Comparison of ENCODE assay signal across 43 mouse cellular contexts in the genomic region with DNA sequence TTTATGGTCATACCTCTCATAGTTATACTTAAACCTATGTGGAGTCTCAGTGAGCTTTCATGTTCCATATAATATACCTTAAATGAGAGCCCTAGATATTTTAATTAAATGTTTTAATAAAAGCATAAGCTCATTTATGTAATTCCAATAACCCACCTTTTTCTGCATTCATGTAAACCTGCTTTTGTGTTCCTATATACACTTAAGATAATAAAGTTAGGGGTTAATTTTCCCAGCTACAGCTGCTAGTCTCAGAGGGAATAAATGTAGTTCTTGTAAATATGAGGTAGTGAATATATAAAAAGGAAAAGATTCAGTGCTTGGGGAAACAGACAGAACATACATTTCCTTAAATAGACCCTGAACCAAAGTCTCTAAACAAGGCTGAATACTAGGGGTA. TPM values are rescaled to one million over a fixed set of nuclear protein-coding genes. Genes with fewer than 3 reads are reported as not detected.
"Had no signal": no experiment of that assay in that cellular context is flagged by ENCODE, and none has a peak within 500 bp of the region (broad histone marks: within the 10 kb centered on the region; RNA-seq: fewer than 3 reads in every experiment).

A gene (plus strand): TSS at position 301 of the 400 bp plus-strand sequence.

- H3K4me2 ChIP-seq: heart, embryonic 11.5 days; heart, embryonic 12.5 days; heart, embryonic 13.5 days; heart, embryonic 15.5 days; hindbrain, embryonic 12.5 days; hindbrain, embryonic 13.5 days; hindbrain, embryonic 14.5 days; hindbrain, embryonic 15.5 days; intestine, embryonic 15.5 days; kidney, embryonic 15.5 days had no signal

- H3K9me3 ChIP-seq: heart, embryonic 10.5 days; heart, embryonic 12.5 days; heart, embryonic 13.5 days; heart, embryonic 15.5 days; hindbrain, embryonic 10.5 days; hindbrain, embryonic 12.5 days; hindbrain, embryonic 13.5 days; hindbrain, embryonic 15.5 days; intestine, embryonic 15.5 days; kidney, embryonic 15.5 days had no signal

- H3K4me3 ChIP-seq: heart, embryonic 10.5 days; heart, embryonic 12.5 days; heart, embryonic 13.5 days; heart, embryonic 15.5 days; hindbrain, embryonic 10.5 days; hindbrain, embryonic 12.5 days; hindbrain, embryonic 13.5 days; hindbrain, embryonic 15.5 days; intestine, embryonic 15.5 days; kidney, embryonic 15.5 days; layer of hippocampus, adult 2 months had no signal

- H3K27ac ChIP-seq: heart, embryonic 10.5 days; heart, embryonic 13.5 days; heart, embryonic 15.5 days; hindbrain, embryonic 10.5 days; hindbrain, embryonic 12.5 days; hindbrain, embryonic 13.5 days; hindbrain, embryonic 14.5 days; hindbrain, embryonic 15.5 days; hindbrain, postnatal 0 days; intestine, embryonic 15.5 days; kidney, embryonic 15.5 days; kidney, postnatal 0 days; layer of hippocampus, adult 2 months had no signal

- H3K4me1 ChIP-seq: heart, embryonic 10.5 days; heart, embryonic 12.5 days; heart, embryonic 13.5 days; heart, embryonic 15.5 days; hindbrain, embryonic 10.5 days; hindbrain, embryonic 12.5 days; hindbrain, embryonic 13.5 days; hindbrain, embryonic 15.5 days; intestine, embryonic 15.5 days; kidney, embryonic 15.5 days had no signal

- H3K27me3 ChIP-seq: heart, embryonic 12.5 days; heart, embryonic 13.5 days; heart, embryonic 15.5 days; hindbrain, embryonic 12.5 days; hindbrain, embryonic 13.5 days; hindbrain, embryonic 15.5 days; intestine, embryonic 15.5 days; kidney, embryonic 15.5 days had no signal

- ATAC-seq: hindbrain, embryonic 16.5 days; hindbrain, postnatal 0 days; inflammation-experienced regulatory T-cells, adult 6 months; intestine, embryonic 15.5 days; intestine, embryonic 16.5 days; intestine, postnatal 0 days had no signal

- DNase-seq: heart, postnatal 10 days; heart, postnatal 14 days; heart, postnatal 36 days; heart, postnatal 4 days; kidney, adult 11 months; kidney, adult 18-20 months; kidney, adult 2 months; kidney, adult 8-10 months; kidney, adult 9 months; kidney, postnatal 10 days; kidney, postnatal 14 days; kidney, postnatal 25 days; kidney, postnatal 36 days; kidney, postnatal 4 days; layer of hippocampus, adult 9-11 months; layer of hippocampus, postnatal 36 days had no signal

- H3K36me3 ChIP-seq: heart, embryonic 10.5 days; heart, embryonic 12.5 days; heart, embryonic 13.5 days; heart, embryonic 15.5 days; hindbrain, embryonic 10.5 days; hindbrain, embryonic 12.5 days; hindbrain, embryonic 13.5 days; hindbrain, embryonic 15.5 days; intestine, embryonic 15.5 days; kidney, embryonic 15.5 days had no signal

- H3K9ac ChIP-seq: heart, embryonic 12.5 days; heart, embryonic 13.5 days; heart, embryonic 15.5 days; hindbrain, embryonic 12.5 days; hindbrain, embryonic 13.5 days; hindbrain, embryonic 14.5 days; hindbrain, embryonic 15.5 days; intestine, embryonic 15.5 days; kidney, embryonic 15.5 days had no signal

RNA-seq across cellular contexts. Expression of the gene that starts here (rescaled TPM):
- polyA plus RNA-seq: heart, embryonic 10.5 days; heart, embryonic 11.5 days; heart, embryonic 12.5 days; heart, embryonic 13.5 days; heart, embryonic 14.5 days; heart, embryonic 15.5 days; heart, embryonic 16.5 days; heart, postnatal 0 days; hindbrain, embryonic 10.5 days; hindbrain, embryonic 11.5 days; hindbrain, embryonic 12.5 days; hindbrain, embryonic 13.5 days; hindbrain, embryonic 14.5 days; hindbrain, embryonic 15.5 days; hindbrain, embryonic 16.5 days; hindbrain, postnatal 0 days; inflammation-experienced regulatory T-cells, adult 6 months; intestine, embryonic 14.5 days; intestine, embryonic 15.5 days; intestine, embryonic 16.5 days; intestine, postnatal 0 days; kidney, adult 2 months; kidney, embryonic 14.5 days; kidney, embryonic 15.5 days; kidney, embryonic 16.5 days; kidney, postnatal 0 days; large intestine, adult 2 months had no signal
